In the genomic region with DNA sequence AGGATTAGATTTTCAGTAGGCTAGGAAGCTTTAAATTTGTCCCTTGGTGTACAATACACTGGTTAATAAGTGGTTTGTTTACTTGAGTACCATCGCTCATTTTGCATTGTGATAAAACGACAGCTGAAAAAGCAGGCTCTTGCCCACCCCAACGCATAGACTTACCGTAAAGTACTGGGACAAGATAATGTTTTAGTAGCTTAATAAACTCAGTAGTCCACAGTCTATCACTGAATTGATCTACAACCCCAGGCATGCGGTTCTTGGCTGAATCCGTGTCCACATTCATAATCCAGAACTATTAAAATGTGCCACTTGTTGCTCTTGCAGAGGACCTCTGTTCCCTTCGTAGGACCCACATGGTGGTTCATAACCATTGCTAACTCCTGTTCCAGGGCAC, we compare ENCODE assay signal across 9 mouse cellular contexts. TPM values are rescaled to one million over a fixed set of nuclear protein-coding genes. Genes with fewer than 3 reads are reported as not detected.
A peak's percentile ranks its signal among the peaks of the same experiment; 100 is the strongest.
DNase-seq lines count a peak whose midpoint lies in the region; ATAC-seq and TF ChIP-seq lines count a peak whose summit lies in the region.
"Had no signal": no experiment of that assay in that cellular context is flagged by ENCODE, and none has a peak within 500 bp of the region (broad histone marks: within the 10 kb centered on the region; RNA-seq: fewer than 3 reads in every experiment).

No protein-coding gene starts in this region.

- H3K36me3 ChIP-seq in heart, embryonic 12.5 days: no peaks in the 10 kb centered on the region
- peaks cover 2 to 17% of the 10 kb centered on the region in 2 experiments for H3K36me3 ChIP-seq in CH12.LX (replicated peaks in 1 of 2; ENCODE audit: control insufficient read depth in 1 of 2, insufficient read depth in 1 of 2, low read length in 1 of 2)
- no peaks in the 10 kb centered on the region for H3K36me3 ChIP-seq in forebrain, embryonic 16.5 days (ENCODE audit: control insufficient read depth, insufficient read depth)
- no peaks in the 10 kb centered on the region for H3K36me3 ChIP-seq in liver, embryonic 16.5 days (ENCODE audit: control insufficient read depth, insufficient read depth)

- H3K9me3 ChIP-seq in heart, embryonic 12.5 days (replicated peaks): no peaks in the 10 kb centered on the region
- H3K9me3 ChIP-seq in CH12.LX (replicated peaks; ENCODE audit: low read length): no peaks in the 10 kb centered on the region
- H3K9me3 ChIP-seq in forebrain, embryonic 16.5 days (ENCODE audit: control insufficient read depth, low read length): no peaks in the 10 kb centered on the region
- H3K9me3 ChIP-seq in liver, embryonic 16.5 days (replicated peaks; ENCODE audit: control insufficient read depth, low read length): no peaks in the 10 kb centered on the region

- in situ Hi-C loops in CH12.LX (cut with MboI; ENCODE audit: low pct_ligation_motif_present, low pct_unique_long_range_greater_than_20kb, low sequenced_read_pairs): loop anchor here (5.0 to 10.0 kb wide), 4 partner anchors 57 to 280 kb away; no protein-coding TSS in a partner anchor

- peak overlapping the region; percentile 88 for H3K4me2 ChIP-seq in heart, embryonic 12.5 days
- peak overlapping the region; percentile 85 for H3K4me2 ChIP-seq in CH12.LX (ENCODE audit: insufficient read depth, low read depth, poor library complexity, severe bottlenecking)
- H3K4me2 ChIP-seq in forebrain, embryonic 16.5 days (ENCODE audit: low read length): peak overlapping the region; percentile 84
- peak overlapping the region; percentile 94 for H3K4me2 ChIP-seq in liver, embryonic 16.5 days (ENCODE audit: low read depth, low read length)

- no peak for TF ChIP-seq CTCF in CH12.LX (conservative IDR thresholded peaks at IDR 0.05 in 1 of 2, IDR thresholded peaks at IDR 0.05 in 1 of 2; ENCODE audit: low read depth in 2 of 2, low read length in 2 of 2)

- H3K79me2 ChIP-seq in CH12.LX (replicated peaks; ENCODE audit: control insufficient read depth, extremely low read depth, insufficient read depth, poor library complexity, severe bottlenecking): peaks cover 76% of the 10 kb centered on the region

- peaks cover 20% of the 10 kb centered on the region for H3K4me1 ChIP-seq in heart, embryonic 12.5 days (replicated peaks)
- peaks cover 11 to 32% of the 10 kb centered on the region in 2 experiments for H3K4me1 ChIP-seq in CH12.LX (ENCODE audit: control insufficient read depth in 1 of 2, insufficient read depth in 2 of 2)
- peaks cover 16% of the 10 kb centered on the region for H3K4me1 ChIP-seq in forebrain, embryonic 16.5 days (replicated peaks; ENCODE audit: control insufficient read depth, insufficient read depth, low read length)
- H3K4me1 ChIP-seq in liver, embryonic 16.5 days (ENCODE audit: control insufficient read depth, low read depth, low read length): peaks cover 2% of the 10 kb centered on the region

- no peak for TF ChIP-seq RAD21 in CH12.LX (IDR thresholded peaks at IDR 0.05; ENCODE audit: low read depth, low read length)

- TF ChIP-seq POLR2A in CH12.LX (IDR thresholded peaks at IDR 0.05; ENCODE audit: low read depth, low read length): no peak

- H3K27me3 ChIP-seq in heart, embryonic 12.5 days (replicated peaks): no peaks in the 10 kb centered on the region
- H3K27me3 ChIP-seq in CH12.LX (replicated peaks): no peaks in the 10 kb centered on the region
- H3K27me3 ChIP-seq in forebrain, embryonic 16.5 days (replicated peaks; ENCODE audit: control insufficient read depth, insufficient read depth, low read length): no peaks in the 10 kb centered on the region
- H3K27me3 ChIP-seq in liver, embryonic 16.5 days (ENCODE audit: control insufficient read depth, insufficient read depth, low read depth, low read length): no peaks in the 10 kb centered on the region

- WGBS in heart, embryonic 12.5 days: 71% methylated on average over 7 of the region's 7 CpGs
- WGBS in forebrain, embryonic 16.5 days: 39% methylated on average over 7 of the region's 7 CpGs
- WGBS in liver, embryonic 16.5 days (ENCODE audit: insufficient replicate concordance): 44% methylated on average over 7 of the region's 7 CpGs

- peak overlapping the region; percentile 88 for H3K4me3 ChIP-seq in heart, embryonic 12.5 days
- H3K4me3 ChIP-seq in CH12.LX (replicated peaks in 1 of 3; ENCODE audit: low read depth in 2 of 3, low read length in 2 of 3, poor library complexity in 1 of 3): peak overlapping the region; percentile 71 to 91 (median 83)
- H3K4me3 ChIP-seq in forebrain, embryonic 16.5 days (replicated peaks; ENCODE audit: low read length): peak overlapping the region; percentile 95
- peak overlapping the region; percentile 2; the same call in 1 of the 2 replicates for H3K4me3 ChIP-seq in liver, embryonic 16.5 days (ENCODE audit: low read depth, low read length)

- H3K9ac ChIP-seq in heart, embryonic 12.5 days: peak overlapping the region; percentile 5; the same call in 1 of the 2 replicates
- peak overlapping the region; percentile 89 for H3K9ac ChIP-seq in CH12.LX (ENCODE audit: insufficient read depth, low read depth)
- H3K9ac ChIP-seq in forebrain, embryonic 16.5 days (replicated peaks; ENCODE audit: low read depth, low read length): peak overlapping the region; percentile 51
- H3K9ac ChIP-seq in liver, embryonic 16.5 days (ENCODE audit: low read depth, low read length): no peak overlapping the region

- no peak for DNase-seq in heart, adult 11 months
- no peak for DNase-seq in CH12.LX (ENCODE audit: extremely low read depth)
- DNase-seq in cerebellum, adult 18-20 months: no peak
- DNase-seq in thymus, postnatal 36 days: no peak
- DNase-seq: lung, postnatal 4 days had no signal

- no peak for ATAC-seq in heart, embryonic 12.5 days (ENCODE audit: insufficient number of reproducible peaks, low FRiP score)
- no peak for ATAC-seq in forebrain, embryonic 16.5 days
- no peak for ATAC-seq in liver, embryonic 16.5 days (ENCODE audit: low read depth)
- no peak for ATAC-seq in megakaryocyte-erythroid progenitor cell, adult 5-6 weeks (replicated peaks; ENCODE audit: low FRiP score, low TSS enrichment, poor library complexity, severe bottlenecking)

- no peak overlapping the region for H3K27ac ChIP-seq in heart, embryonic 12.5 days (ENCODE audit: poor library complexity, severe bottlenecking)
- H3K27ac ChIP-seq in CH12.LX (ENCODE audit: insufficient read depth, low read depth): no peak overlapping the region
- no peak overlapping the region for H3K27ac ChIP-seq in forebrain, embryonic 16.5 days (ENCODE audit: low read length)
- H3K27ac ChIP-seq in liver, embryonic 16.5 days (ENCODE audit: low read length): no peak overlapping the region

- no peak for TF ChIP-seq EP300 in CH12.LX (IDR thresholded peaks at IDR 0.05; ENCODE audit: low read length)

- dilution Hi-C loops in CH12.LX (cut with MboI; ENCODE audit: extremely low pct_ligation_motif_present, extremely low pct_unique_long_range_greater_than_20kb, low sequenced_read_pairs): no loop called here

TF ChIP-seq in CH12.LX, 34 proteins besides CTCF, POLR2A, EP300 and RAD21:
- TF ChIP-seq TCF12 (IDR thresholded peaks at IDR 0.05; ENCODE audit: low read depth, low read length): no peak
TF ChIP-seq in CH12.LX: peak in this region for 0.

RNA-seq across cellular contexts. Expression of a gene that starts 1.8 kb away (rescaled TPM):
- polyA plus RNA-seq in heart, embryonic 12.5 days (2016; fragmentation: Nextera tagmentation; extraction: Ambion mirVana): 26.0 and 26.4 TPM in 2 replicates
- total RNA-seq in CH12.LX (2012; rRNA removed) (19.3 and 20.1 TPM in 2 replicates), CH12.LX (2014; rRNA removed) (62.1 and 67.2 TPM in 2 replicates)
- polyA plus RNA-seq in CH12.LX (2012; ENCODE audit: insufficient read length, low read depth): 30.8 and 33.5 TPM in 2 replicates
- 33.3 and 44.2 TPM in 2 replicates for polyA plus RNA-seq in forebrain, embryonic 16.5 days (2015; fragmentation: Nextera tagmentation; extraction: Ambion mirVana)
- polyA plus RNA-seq in liver, embryonic 16.5 days (2015; fragmentation: Nextera tagmentation; extraction: Ambion mirVana): 4.9 and 5.8 TPM in 2 replicates
- total RNA-seq in megakaryocyte-erythroid progenitor cell, adult 5-6 weeks (2014; fragmentation: Nextera tagmentation): 14.3 and 20.3 TPM in 2 replicates
- total RNA-seq in megakaryocyte-erythroid progenitor cell, adult 5-6 weeks (2017): 18.9 and 25.3 TPM in 2 replicates

RNA-seq across cellular contexts. Expression of a gene that starts 2.0 kb away (rescaled TPM):
- polyA plus RNA-seq in heart, embryonic 12.5 days (2016; fragmentation: Nextera tagmentation; extraction: Ambion mirVana): 37.4 and 37.5 TPM in 2 replicates
- total RNA-seq in CH12.LX (2012; rRNA removed) (25.5 and 29.5 TPM in 2 replicates), CH12.LX (2014; rRNA removed) (106 and 126 TPM in 2 replicates)
- polyA plus RNA-seq in CH12.LX (2012; ENCODE audit: insufficient read length, low read depth): 38.8 and 52.9 TPM in 2 replicates
- polyA plus RNA-seq in forebrain, embryonic 16.5 days (2015; fragmentation: Nextera tagmentation; extraction: Ambion mirVana): 56.4 and 58.3 TPM in 2 replicates
- polyA plus RNA-seq in liver, embryonic 16.5 days (2015; fragmentation: Nextera tagmentation; extraction: Ambion mirVana): 12.7 and 13.6 TPM in 2 replicates
- total RNA-seq in megakaryocyte-erythroid progenitor cell, adult 5-6 weeks (2014; fragmentation: Nextera tagmentation): 12.6 and 12.8 TPM in 2 replicates
- total RNA-seq in megakaryocyte-erythroid progenitor cell, adult 5-6 weeks (2017): 26.1 and 35.8 TPM in 2 replicates

Comparison
In these comparisons a context has a peak if more than half of its experiments do, and no peak if none do; other contexts are left out.
1. H3K4me3 ChIP-seq: peak in every context shown above with its lines; median percentile 95 in forebrain, embryonic 16.5 days; 88 in heart, embryonic 12.5 days; 83 in CH12.LX; 2 in liver, embryonic 16.5 days.